Mouse (Mus musculus) adrenal gland, postnatal 0 days (tissue): ENCODE measurements around the gene 1810046K07Rik. TPM values are rescaled to one million over a fixed set of nuclear protein-coding genes. Genes with fewer than 3 reads are reported as not detected.

ENCODE experiments used
- polyA plus RNA-seq: library from polyadenylated mRNA; unstranded; fragments of >200 nt; fragmentation: Nextera tagmentation; extraction: Ambion mirVana; gene quantifications from 2 replicates; pipeline ENCODE4 v1.2.1, GENCODE M21; 2015

1810046K07Rik gene
- not detected in 2 replicates for polyA plus RNA-seq

GRCm38 (mm10) chr9:51328731-51329130 lies at the start of gene 1810046K07Rik:
Gene 1810046K07Rik (minus strand): TSS chr9:51328917.

DNA sequence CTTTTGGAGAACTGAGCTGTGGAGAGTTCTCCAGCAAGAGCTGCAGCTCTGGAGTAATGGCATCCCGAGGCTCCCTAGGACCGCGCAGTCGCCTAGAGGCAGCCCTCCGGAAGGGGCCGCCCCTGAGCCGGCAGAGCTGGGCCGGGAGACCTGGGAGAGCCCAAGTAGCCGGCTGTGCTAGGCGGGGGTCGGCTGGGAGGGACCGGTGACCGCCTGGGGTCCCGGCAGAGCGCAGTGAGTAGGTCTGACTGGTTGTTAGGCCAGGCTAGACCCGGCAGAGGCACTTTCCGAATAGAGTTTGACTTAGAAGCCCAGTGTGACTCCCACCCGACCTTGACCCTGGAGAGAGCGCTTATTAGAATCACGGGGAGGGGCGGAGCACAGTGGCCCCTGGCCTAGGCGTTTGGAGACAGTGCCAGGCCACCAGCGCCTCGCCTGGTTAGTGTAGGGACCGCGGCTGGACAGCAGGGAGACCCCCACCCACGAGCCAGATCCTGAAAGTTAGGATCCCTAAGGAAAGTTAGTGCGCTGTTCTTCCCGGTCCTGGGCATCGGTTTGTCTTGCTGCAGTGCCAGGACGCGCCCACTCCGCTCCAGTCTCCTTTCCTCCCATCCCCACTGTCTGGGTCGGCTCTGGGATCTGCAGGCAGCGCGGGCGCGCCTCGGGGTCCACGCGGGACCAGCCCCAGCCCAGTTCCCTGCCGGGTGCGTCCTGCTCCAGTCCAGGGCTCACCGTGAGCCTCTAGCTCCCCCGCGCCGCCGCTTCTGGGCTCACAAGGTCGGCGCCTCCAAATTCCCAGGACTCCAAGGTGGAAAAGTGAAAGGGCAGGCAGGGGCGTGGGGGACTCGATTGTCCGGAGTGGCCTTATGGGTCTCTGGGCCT lies 50.0 kb downstream of the 1810046K07Rik start, which contains the start of gene Colca2:
Colca2 (minus strand) TSS at position 70 of the 882 bp plus-strand sequence.

Other genes starting within 250 kb of the 1810046K07Rik start
- gene 4833427G06Rik, start 226.8 kb downstream of the 1810046K07Rik start, polyA plus RNA-seq: 0.69 and 0.72 TPM in 2 replicates
- gene Gm32742, start 163.4 kb downstream of the 1810046K07Rik start, polyA plus RNA-seq: not detected in 2 replicates
- gene Pou2af1, start 115.2 kb downstream of the 1810046K07Rik start, polyA plus RNA-seq: 0.25 and 0.58 TPM in 2 replicates
- gene Colca2, start 50.3 kb downstream of the 1810046K07Rik start, polyA plus RNA-seq: 3.7 and 5.8 TPM in 2 replicates